Mouse (Mus musculus): Measurements from ENCODE around the gene Cisd3.
"Not testable (repeated sequence)": the region's sequence is repeated elsewhere in the genome, so short reads cannot be mapped to it uniquely, and the experiment has no call there.

- TF ChIP-seq POLR2A (IDR thresholded peaks at IDR 0.05; ENCODE audit: low read depth, low read length); CTCF (IDR thresholded peaks at IDR 0.05; ENCODE audit: borderline replicate concordance, insufficient read depth, low read length): not testable (repeated sequence)
Observed at GRCm38 (mm10) chr11:97657967-97658366, 27.7 kb upstream of the Cisd3 start.
